Mouse (Mus musculus): Measurements from ENCODE around the gene Ski.
A peak's percentile ranks its signal among the peaks of the same experiment; 100 is the strongest.

The Ski gene

DNA sequence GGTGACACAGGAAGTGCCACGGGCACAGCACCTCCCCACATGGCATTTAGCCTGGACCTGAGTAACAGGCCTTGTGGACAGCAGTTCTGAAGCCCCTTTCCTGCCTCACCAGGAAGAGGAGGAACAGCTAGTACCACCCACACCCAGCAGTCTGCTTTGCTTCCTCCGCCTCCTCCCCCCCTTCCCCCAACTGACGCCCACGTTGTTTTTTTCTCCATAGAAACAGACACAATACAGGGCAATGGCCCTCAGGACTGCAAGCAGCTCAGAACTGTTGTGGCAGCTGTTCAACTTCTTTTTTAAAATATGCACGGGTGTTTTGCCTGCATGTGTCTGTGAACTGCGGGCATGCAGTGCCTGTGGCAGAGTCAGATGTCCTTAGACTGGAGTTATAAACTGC is 44.1 kb downstream of the Ski start:
- DNase-seq (ENCODE audit: low read depth, low spot score), result no peak

DNA sequence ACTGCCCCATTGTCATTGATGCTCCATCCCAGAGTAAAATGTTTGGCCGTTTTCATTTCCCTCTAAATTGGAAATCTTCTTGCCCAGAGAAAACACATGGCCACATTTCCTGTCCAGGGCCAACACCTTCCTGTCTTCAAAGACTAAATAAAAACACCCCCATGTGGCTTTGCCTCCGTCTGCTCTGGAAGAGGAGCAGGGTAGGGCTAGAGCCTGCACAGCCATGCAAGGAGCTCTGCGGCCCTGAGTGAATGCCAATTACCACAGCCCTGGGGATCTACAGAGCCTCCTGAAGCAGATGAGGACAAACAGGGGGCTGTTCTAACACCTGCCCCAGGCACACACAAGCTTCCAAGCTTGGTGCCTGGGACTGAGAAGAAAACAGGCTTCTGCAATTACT is 46.2 kb downstream of the Ski start:
- no peak for DNase-seq (ENCODE audit: low read depth, low spot score)

- no peak for DNase-seq (ENCODE audit: low read depth, low spot score)
Observed at GRCm38 (mm10) chr4:155173822-155174785, 48.3 kb downstream of the Ski start.

GRCm38 (mm10) chr4:155172909-155173821 is 49.2 kb downstream of the Ski start:
- peak; percentile 67 for DNase-seq (ENCODE audit: low read depth, low spot score)

- DNase-seq (ENCODE audit: low read depth, low spot score), result no peak
Observed at GRCm38 (mm10) chr4:155171961-155172533, 50.3 kb downstream of the Ski start.

DNA sequence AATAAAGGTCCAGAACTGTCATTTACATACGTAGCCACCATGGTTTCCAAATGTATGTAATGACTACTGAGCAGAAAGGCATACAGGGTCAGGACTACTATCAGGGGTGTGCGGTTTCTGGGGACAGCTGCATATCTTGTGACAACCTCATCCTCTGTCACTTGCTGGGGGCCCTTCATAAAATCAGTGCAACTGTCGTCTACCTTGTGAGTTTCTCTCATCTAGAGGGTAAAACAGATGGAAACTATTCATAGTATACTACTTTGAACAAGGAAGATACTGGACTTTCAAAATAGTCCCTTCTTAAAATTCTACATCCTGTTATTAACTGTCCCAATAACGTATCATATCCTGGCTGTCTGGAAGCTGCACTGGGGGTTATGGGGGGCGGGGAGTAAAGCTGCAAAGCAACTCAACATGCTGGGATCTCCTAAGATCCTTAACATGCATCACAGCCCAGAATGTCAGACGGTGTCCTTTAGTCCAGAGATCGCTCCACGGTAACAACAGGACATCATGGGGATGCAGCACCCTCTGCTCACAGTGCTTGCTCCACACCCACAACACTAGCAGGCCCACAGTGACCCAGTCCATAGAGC is 51.7 kb downstream of the Ski start:
- DNase-seq (ENCODE audit: low read depth, low spot score), result no peak

- no peak for DNase-seq (ENCODE audit: low read depth, low spot score)
Observed at GRCm38 (mm10) chr4:155168835-155169252, 53.5 kb downstream of the Ski start.

DNA sequence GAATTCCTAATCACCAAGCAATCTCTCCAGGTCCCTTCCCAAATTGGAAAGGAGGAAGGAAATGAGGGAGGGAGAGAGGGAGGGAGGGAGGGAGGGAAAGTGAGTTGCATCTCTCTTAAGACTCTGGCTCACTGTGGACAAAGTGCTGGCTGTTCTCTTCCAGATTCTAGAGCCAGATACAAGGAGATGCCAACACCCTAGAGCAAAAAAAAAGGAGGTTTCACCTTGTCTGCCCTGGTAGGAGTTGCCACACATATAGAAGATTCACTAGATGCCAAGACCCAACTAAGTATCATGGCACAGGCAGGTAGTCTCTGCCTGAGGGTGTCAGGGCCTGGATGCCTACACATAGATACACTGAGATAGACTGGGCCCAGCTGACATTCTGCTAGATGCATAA is 56.5 kb downstream of the Ski start:
- no peak for DNase-seq (ENCODE audit: low read depth, low spot score)

DNA sequence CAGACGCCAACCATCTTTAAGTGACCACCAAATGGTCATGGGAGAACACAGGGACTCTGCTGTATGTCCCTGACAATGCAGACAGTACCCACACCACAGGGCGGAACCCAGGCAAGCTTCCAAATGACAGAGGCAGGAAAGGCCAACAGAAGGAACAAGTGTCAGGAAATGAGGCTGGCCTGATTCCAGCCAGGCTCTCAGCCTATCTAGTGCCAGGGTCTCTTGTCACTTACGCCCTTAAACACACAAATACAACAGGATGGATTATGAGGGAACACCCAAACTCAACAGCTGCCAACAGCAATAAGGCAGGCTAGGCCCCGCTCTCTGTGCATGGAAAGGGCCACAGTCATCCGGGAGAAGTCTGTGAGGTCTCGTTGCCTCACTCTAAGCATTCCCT is 57.8 kb downstream of the Ski start:
- DNase-seq (ENCODE audit: low read depth, low spot score), result no peak

GRCm38 (mm10) chr4:155163685-155164084 is 58.7 kb downstream of the Ski start:
- no peak for DNase-seq (ENCODE audit: low read depth, low spot score)

DNA sequence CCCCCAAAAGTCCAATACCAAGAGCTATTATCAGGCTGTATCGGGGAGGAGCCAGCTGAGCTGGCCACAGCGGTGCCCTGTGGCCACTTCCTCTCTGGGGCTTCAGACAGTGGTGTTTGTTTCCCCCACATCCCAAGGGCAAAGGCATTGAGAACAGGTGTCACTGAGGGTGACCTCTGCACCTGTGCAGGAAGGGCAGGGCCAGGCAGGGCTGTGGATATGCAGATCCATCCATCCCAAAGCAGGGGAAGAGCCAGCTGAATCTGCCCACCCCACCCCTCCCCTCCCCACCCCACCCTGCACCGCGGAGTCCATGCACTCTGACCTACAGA is 59.1 kb downstream of the Ski start:
- no peak for DNase-seq (ENCODE audit: low read depth, low spot score)

- DNase-seq (ENCODE audit: low read depth, low spot score), result no peak
Observed at GRCm38 (mm10) chr4:155162433-155163319, 59.7 kb downstream of the Ski start.

DNA sequence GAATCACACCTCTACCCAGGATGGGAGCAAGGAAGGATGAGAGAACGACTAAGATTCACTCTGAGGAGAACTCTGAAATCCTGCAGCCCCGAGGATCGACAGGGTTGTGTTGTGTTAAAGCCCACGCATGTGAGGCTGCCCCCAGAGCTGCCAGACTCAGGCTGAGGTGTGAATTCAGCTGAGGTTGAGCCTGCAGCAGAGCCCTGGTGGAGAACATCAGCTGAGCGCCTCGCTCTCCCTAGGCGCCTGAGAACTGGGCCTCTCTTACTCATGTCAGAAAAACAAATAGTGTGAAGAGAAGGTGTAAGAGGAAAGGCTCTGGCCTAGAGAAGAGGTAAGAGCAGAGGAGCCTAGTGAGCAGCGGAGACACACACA is 63.9 kb downstream of the Ski start:
- no peak for DNase-seq (ENCODE audit: low read depth, low spot score)

DNA sequence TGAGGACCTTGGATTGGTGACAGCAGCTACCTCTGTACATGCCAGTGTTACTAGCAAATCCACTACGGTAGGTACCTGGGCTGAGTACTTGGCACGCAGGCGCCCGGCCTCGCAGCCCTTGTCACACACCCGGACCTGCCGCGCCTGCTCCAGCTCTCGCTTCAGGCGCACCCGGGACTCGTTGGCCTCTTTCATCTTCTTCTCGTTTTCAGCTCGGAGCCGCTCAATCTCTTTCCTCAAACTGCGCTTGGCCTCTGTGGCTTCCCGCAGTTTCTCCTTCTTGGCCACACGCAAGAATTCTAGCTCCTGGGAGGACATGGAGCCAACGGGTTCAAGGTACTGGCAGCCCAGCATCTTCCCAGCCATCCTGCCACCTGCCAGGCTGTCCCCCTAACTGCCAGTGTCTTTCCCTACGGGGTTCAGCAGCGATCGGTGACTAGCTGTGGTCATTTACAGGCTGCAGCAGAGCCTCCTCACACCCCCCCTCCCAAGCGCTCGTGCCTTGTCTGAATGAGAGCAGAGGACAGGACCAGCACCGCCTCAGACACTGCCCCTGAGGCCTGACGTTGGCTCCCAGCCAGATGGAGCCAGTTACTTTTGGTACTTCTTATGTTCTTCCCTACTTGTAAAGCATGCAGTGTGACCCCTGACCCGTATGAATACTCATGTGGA is 64.4 kb downstream of the Ski start:
- DNase-seq (ENCODE audit: low read depth, low spot score), result no peak

DNA sequence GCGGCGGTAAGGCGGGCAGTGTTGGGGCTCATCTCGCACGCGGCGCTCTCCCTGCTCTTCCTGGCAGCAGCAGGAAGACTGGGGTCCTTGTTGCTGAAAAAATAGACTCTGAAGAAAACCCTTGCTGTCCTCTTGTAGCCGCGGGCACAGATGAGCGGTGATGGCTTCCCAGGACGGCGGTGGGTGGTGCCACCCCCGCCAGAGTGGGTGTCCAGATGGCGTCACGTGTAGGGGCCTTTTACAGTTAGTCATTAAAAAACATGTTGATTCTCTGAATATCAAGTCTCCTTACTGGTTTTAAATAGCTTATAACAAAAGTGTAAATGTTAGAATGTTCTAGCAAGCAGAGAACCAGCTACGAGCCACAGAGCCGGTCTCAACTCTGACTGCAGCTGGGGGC is 65.7 kb downstream of the Ski start:
- DNase-seq (ENCODE audit: low read depth, low spot score), result no peak

DNA sequence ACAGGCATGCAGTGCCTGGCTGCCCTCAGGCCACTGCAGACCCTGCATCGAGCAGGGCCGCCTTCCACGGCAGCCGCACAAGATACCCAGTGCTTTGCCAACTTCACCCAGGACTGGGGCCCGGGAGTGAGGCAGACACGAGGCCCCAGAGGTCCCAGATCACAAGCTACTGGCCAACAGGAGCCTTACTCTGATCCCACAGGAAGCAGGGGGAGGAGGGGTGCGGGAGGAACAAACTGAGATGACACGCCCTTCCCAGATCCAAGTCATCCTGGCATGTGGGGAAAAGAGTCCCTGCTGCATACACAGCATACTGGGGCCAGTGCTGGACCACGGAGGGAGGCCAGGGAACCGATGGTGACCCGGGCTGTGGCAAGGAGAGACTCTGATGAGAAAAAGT is 67.4 kb downstream of the Ski start:
- no peak for DNase-seq (ENCODE audit: low read depth, low spot score)

DNA sequence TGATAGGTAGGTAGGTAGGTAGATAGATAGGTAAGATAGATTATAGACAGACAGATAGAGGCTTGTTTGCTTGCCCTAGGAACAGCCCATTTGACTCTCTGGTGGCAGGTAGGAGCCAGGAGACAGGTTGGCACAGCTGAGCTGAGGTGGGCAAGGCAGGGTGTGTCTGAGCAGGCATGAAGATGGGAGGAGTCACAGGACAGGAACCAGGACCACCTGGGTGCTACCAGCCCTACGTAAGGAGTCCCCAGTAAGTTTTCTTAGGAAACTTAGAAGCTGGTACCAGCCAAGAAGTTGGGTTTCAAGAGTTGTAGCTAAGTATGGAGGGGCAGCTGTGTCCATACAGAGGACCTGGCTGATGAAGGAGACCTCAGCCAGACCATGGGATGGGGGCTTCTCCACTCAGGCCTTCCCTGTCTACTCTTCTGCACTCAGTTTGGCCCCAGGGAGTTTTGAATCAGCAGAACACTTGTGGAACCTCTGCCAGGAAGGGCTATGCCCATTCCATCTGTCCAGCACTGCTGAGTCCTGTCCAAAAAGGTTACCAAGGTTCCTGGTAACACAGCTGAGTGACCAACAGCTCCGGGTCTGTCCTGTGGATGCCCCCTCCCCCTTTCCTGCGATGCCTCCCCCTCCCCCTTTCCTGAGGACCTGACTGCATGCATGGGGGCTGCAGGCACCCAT is 68.9 kb downstream of the Ski start:
- DNase-seq (ENCODE audit: low read depth, low spot score), result no peak

GRCm38 (mm10) chr4:155152476-155152875 is 69.9 kb downstream of the Ski start:
- DNase-seq (ENCODE audit: low read depth, low spot score), result no peak

- DNase-seq (ENCODE audit: low read depth, low spot score), result no peak
Observed at GRCm38 (mm10) chr4:155151845-155152244, 70.5 kb downstream of the Ski start.
